Mouse (Mus musculus) brain, embryonic 14.5 days (tissue): Measurements from ENCODE around the gene Rab11fip5.

ENCODE experiments used
- CTCF ChIP-seq: fragments of 200-500 bp; IDR thresholded peaks from 2 replicates; pipeline ENCODE4 v1.5.1; 2012; ENCODE audit warnings: inconsistent platforms, mild to moderate bottlenecking, moderate library complexity, borderline replicate concordance; ENCODE audit not compliant: insufficient read depth, insufficient read length; ENCODE audit errors: extremely low read depth
- POLR2A ChIP-seq: fragments of 200-500 bp; IDR thresholded peaks from 2 replicates; pipeline ENCODE4 v1.6.1; 2012; ENCODE audit warnings: mild to moderate bottlenecking, inconsistent platforms, borderline replicate concordance; ENCODE audit not compliant: poor library complexity, insufficient read depth, insufficient read length, severe bottlenecking; ENCODE audit errors: extremely low read depth

GRCm38 (mm10) chr6:85333732-85334131, 40.7 kb downstream of the Rab11fip5 start:
- TF ChIP-seq CTCF (no peak), POLR2A (no peak)
